Mouse (Mus musculus): Measurements from ENCODE around the gene Zfp607b.
A peak's percentile ranks its signal among the peaks of the same experiment; 100 is the strongest.

Zfp607b gene

GRCm38 (mm10) chr7:27688815-27689612 lies at the start of gene Zfp607b:
Gene Zfp607b (plus strand): TSS chr7:27689340.
- DNase-seq (ENCODE audit: low spot score in 2 of 2) = peak; percentile 83 to 92

- no peak for DNase-seq (ENCODE audit: low spot score in 2 of 2)
These were observed 44.7 kb upstream of the Zfp607b start for GRCm38 (mm10) chr7:27644471-27644870.

GRCm38 (mm10) chr7:27646516-27646915 lies 42.6 kb upstream of the Zfp607b start:
- no peak for DNase-seq (ENCODE audit: low spot score in 2 of 2)

- DNase-seq (ENCODE audit: low spot score in 2 of 2) = no peak
These were observed 41.7 kb upstream of the Zfp607b start for GRCm38 (mm10) chr7:27647281-27648002.

- no peak for DNase-seq (ENCODE audit: low spot score in 2 of 2)
These were observed 39.4 kb upstream of the Zfp607b start for GRCm38 (mm10) chr7:27649723-27650122.

- peak; percentile 56 to 65 for DNase-seq (ENCODE audit: low spot score in 2 of 2)
These were observed 38.2 kb upstream of the Zfp607b start for GRCm38 (mm10) chr7:27650949-27651348.

GRCm38 (mm10) chr7:27653681-27654437 lies 35.3 kb upstream of the Zfp607b start, which contains the start of gene Ttc9b:
Gene Ttc9b (plus strand): TSS chr7:27653915.
- no peak for DNase-seq (ENCODE audit: low spot score in 2 of 2)

- no peak for DNase-seq (ENCODE audit: low spot score in 2 of 2)
These were observed 34.4 kb upstream of the Zfp607b start for GRCm38 (mm10) chr7:27654607-27655276.

GRCm38 (mm10) chr7:27655545-27655944 lies 33.6 kb upstream of the Zfp607b start:
- DNase-seq (ENCODE audit: low spot score in 2 of 2) = no peak

GRCm38 (mm10) chr7:27656600-27656999 lies 32.5 kb upstream of the Zfp607b start:
- DNase-seq (ENCODE audit: low spot score in 2 of 2) = no peak

- DNase-seq (ENCODE audit: low spot score in 2 of 2) = no peak
These were observed 31.2 kb upstream of the Zfp607b start for GRCm38 (mm10) chr7:27657824-27658395.

GRCm38 (mm10) chr7:27658712-27659663 lies 30.2 kb upstream of the Zfp607b start:
- DNase-seq (ENCODE audit: low spot score in 2 of 2) = no peak

- no peak for DNase-seq (ENCODE audit: low spot score in 2 of 2)
These were observed 27.1 kb upstream of the Zfp607b start for GRCm38 (mm10) chr7:27662038-27662437.

- no peak for DNase-seq (ENCODE audit: low spot score in 2 of 2)
These were observed 16.0 kb upstream of the Zfp607b start for GRCm38 (mm10) chr7:27673064-27673574.

- no peak for DNase-seq (ENCODE audit: low spot score in 2 of 2)
These were observed 15.5 kb upstream of the Zfp607b start for GRCm38 (mm10) chr7:27673575-27674131.

GRCm38 (mm10) chr7:27674195-27674521 lies 15.0 kb upstream of the Zfp607b start:
- no peak for DNase-seq (ENCODE audit: low spot score in 2 of 2)

- peak; percentile 92 to 94 for DNase-seq (ENCODE audit: low spot score in 2 of 2)
These were observed 14.5 kb upstream of the Zfp607b start, which contains the start of gene Map3k10 for GRCm38 (mm10) chr7:27674522-27675221. Gene Map3k10 (minus strand): TSS chr7:27674598.

GRCm38 (mm10) chr7:27675222-27675612 lies 13.9 kb upstream of the Zfp607b start:
- DNase-seq (ENCODE audit: low spot score in 2 of 2) = no peak

GRCm38 (mm10) chr7:27683218-27683617 lies 5.9 kb upstream of the Zfp607b start:
- no peak for DNase-seq (ENCODE audit: low spot score in 2 of 2)

Data from urinary bladder, postnatal 36 days (tissue).